Mouse (Mus musculus) lung, adult 2 months (tissue): ENCODE measurements around the gene Kif6. TPM values are rescaled to one million over a fixed set of nuclear protein-coding genes. Genes with fewer than 3 reads are reported as not detected.

Source experiments
- DNase-seq: peaks from one replicate; pipeline ENCODE4 v3.0.0; 2022
- H3K4me1 ChIP-seq: fragments of 200-500 bp; 2 replicates; pipeline ENCODE4 v1.6.1; 2011; ENCODE audit warnings: low read length; ENCODE audit not compliant: control insufficient read depth, insufficient read depth
- H3K4me3 ChIP-seq: fragments of 200-500 bp; replicated peaks from 2 replicates; pipeline ENCODE3; 2011; ENCODE audit warnings: low read depth, mild to moderate bottlenecking, control low read depth, low read length; ENCODE audit errors: extremely low read depth
- CTCF ChIP-seq: fragments of 200-500 bp; IDR thresholded peaks from 2 replicates; pipeline ENCODE4 v1.5.1; 2011; ENCODE audit warnings: mild to moderate bottlenecking, low read length, control low read depth; ENCODE audit not compliant: insufficient read depth
- POLR2A ChIP-seq: fragments of 200-500 bp; IDR thresholded peaks from 2 replicates; pipeline ENCODE4 v1.6.1; 2011; ENCODE audit warnings: low read depth, mild to moderate bottlenecking, control low read depth, low read length, borderline replicate concordance; ENCODE audit errors: extremely low read depth
- WGBS: fragments of 180-500 bp; shearing (Covaris S2); methylation state at CpG from one replicate; pipeline ENCODE4 v1.1.7; 2018; 5-methylcytosine and 5-hydroxymethylcytosine counted together
- polyA plus RNA-seq: library from polyadenylated mRNA; depleted of rRNA; stranded (reverse); fragments of >200 nt; gene quantifications from 2 replicates; pipeline ENCODE4 v1.2.3, GENCODE M21; 2012

Kif6 gene
- polyA plus RNA-seq, 1 experiment, result 1.3 TPM

- TF ChIP-seq CTCF (no peak), POLR2A (no peak)
- Histone ChIP-seq H3K4me1 (no peaks in the 10 kb centered on the region), H3K4me3 (no peak overlapping the region)
- WGBS, result 54% methylated on average over 13 of the region's 13 CpGs
- DNase-seq, result no peak
These were observed 162.3 kb downstream of the Kif6 start for GRCm38 (mm10) chr17:49777115-49777839.

- no peak for DNase-seq
- Histone ChIP-seq H3K4me3 (no peak overlapping the region), H3K4me1 (no peaks in the 10 kb centered on the region)
- TF ChIP-seq POLR2A, result no peak
- no peak for TF ChIP-seq CTCF
- 74% methylated on average over 4 of the region's 4 CpGs for WGBS
These were observed 164.1 kb downstream of the Kif6 start for GRCm38 (mm10) chr17:49779066-49779465.

GRCm38 (mm10) chr17:49779576-49779975 lies 164.6 kb downstream of the Kif6 start:
- no peaks in the 10 kb centered on the region for H3K4me1 ChIP-seq
- no peak for DNase-seq
- no peak for TF ChIP-seq POLR2A
- TF ChIP-seq CTCF, result no peak
- H3K4me3 ChIP-seq, result no peak overlapping the region
- WGBS, result 57% methylated on average over 3 of the region's 3 CpGs

- DNase-seq, result no peak
- 85% methylated on average over 5 of the region's 5 CpGs for WGBS
These were observed 170.9 kb downstream of the Kif6 start for GRCm38 (mm10) chr17:49785851-49786250.

GRCm38 (mm10) chr17:49787351-49787750 lies 172.4 kb downstream of the Kif6 start:
- Histone ChIP-seq H3K4me1 (no peaks in the 10 kb centered on the region), H3K4me3 (no peak overlapping the region)
- TF ChIP-seq CTCF (no peak), POLR2A (no peak)
- no peak for DNase-seq
- WGBS, result 65% methylated on average over 9 of the region's 9 CpGs

More at GRCm38 (mm10) chr17:49785851-49786250, 170.9 kb downstream of the Kif6 start:
- H3K4me1 ChIP-seq, result no peaks in the 10 kb centered on the region
- TF ChIP-seq CTCF, result no peak
- no peak for TF ChIP-seq POLR2A
- no peak overlapping the region for H3K4me3 ChIP-seq

GRCm38 (mm10) chr17:49788187-49788974 lies 173.4 kb downstream of the Kif6 start:
- H3K4me3 ChIP-seq, result no peak overlapping the region
- DNase-seq, result no peak
- no peaks in the 10 kb centered on the region for H3K4me1 ChIP-seq
- 65% methylated on average over 7 of the region's 7 CpGs for WGBS
- TF ChIP-seq POLR2A (no peak), CTCF (no peak)

GRCm38 (mm10) chr17:49791546-49791945 lies 176.6 kb downstream of the Kif6 start:
- TF ChIP-seq POLR2A (no peak), CTCF (no peak)
- 93% methylated on average over 5 of the region's 5 CpGs for WGBS
- Histone ChIP-seq H3K4me3 (no peak overlapping the region), H3K4me1 (no peaks in the 10 kb centered on the region)
- DNase-seq, result no peak

GRCm38 (mm10) chr17:49792217-49792743 lies 177.3 kb downstream of the Kif6 start:
- WGBS, result 82% methylated on average over 10 of the region's 10 CpGs
- Histone ChIP-seq H3K4me1 (no peaks in the 10 kb centered on the region), H3K4me3 (no peak overlapping the region)
- DNase-seq, result no peak
- TF ChIP-seq CTCF (no peak), POLR2A (no peak)

GRCm38 (mm10) chr17:49792946-49793345 lies 178.0 kb downstream of the Kif6 start:
- no peak overlapping the region for H3K4me3 ChIP-seq
- H3K4me1 ChIP-seq, result no peaks in the 10 kb centered on the region
- no peak for DNase-seq
- TF ChIP-seq POLR2A (no peak), CTCF (no peak)
- 73% methylated on average over 1 of the region's 1 CpGs for whole genome bisulfite sequencing

- TF ChIP-seq CTCF, result no peak
- no peak for TF ChIP-seq POLR2A
- no peak overlapping the region for H3K4me3 ChIP-seq
- no peaks in the 10 kb centered on the region for H3K4me1 ChIP-seq
- DNase-seq, result no peak
- WGBS, result 92% methylated on average over 3 of the region's 3 CpGs
These were observed 179.0 kb downstream of the Kif6 start for GRCm38 (mm10) chr17:49793965-49794364.
